In genomic region chr9:56056147-56056546, GRCm38 (mm10) we compare ENCODE assay signal across 50 mouse cellular contexts. TPM values are rescaled to one million over a fixed set of nuclear protein-coding genes. Genes with fewer than 3 reads are reported as not detected.
"Had no signal": no experiment of that assay in that cellular context is flagged by ENCODE, and none has a peak within 500 bp of the region (broad histone marks: within the 10 kb centered on the region; RNA-seq: fewer than 3 reads in every experiment).

No protein-coding gene starts in this region.

- ATAC-seq: hindbrain, embryonic 16.5 days; hindbrain, postnatal 0 days; inflammation-experienced regulatory T-cells, adult 6 months; intestine, embryonic 15.5 days; intestine, embryonic 16.5 days; intestine, postnatal 0 days had no signal

- H3K4me1 ChIP-seq: heart, embryonic 10.5 days; hindbrain, embryonic 10.5 days; hindbrain, embryonic 12.5 days; hindbrain, embryonic 13.5 days; hindbrain, embryonic 15.5 days; intestine, embryonic 15.5 days; kidney, embryonic 15.5 days had no signal

- H3K27ac ChIP-seq: heart, adult 2 months; heart, embryonic 10.5 days; heart, embryonic 13.5 days; heart, embryonic 15.5 days; hindbrain, embryonic 10.5 days; hindbrain, embryonic 12.5 days; hindbrain, embryonic 13.5 days; hindbrain, embryonic 14.5 days; hindbrain, embryonic 15.5 days; hindbrain, postnatal 0 days; intestine, embryonic 15.5 days; kidney, embryonic 15.5 days; kidney, postnatal 0 days; layer of hippocampus, adult 2 months; left cerebral cortex, adult 2 months had no signal

- H3K27me3 ChIP-seq: heart, embryonic 13.5 days; heart, embryonic 15.5 days; hindbrain, embryonic 12.5 days; hindbrain, embryonic 13.5 days; hindbrain, embryonic 15.5 days; intestine, embryonic 15.5 days; kidney, embryonic 15.5 days had no signal

- H3K4me2 ChIP-seq: heart, embryonic 11.5 days; heart, embryonic 13.5 days; heart, embryonic 15.5 days; hindbrain, embryonic 12.5 days; hindbrain, embryonic 13.5 days; hindbrain, embryonic 14.5 days; hindbrain, embryonic 15.5 days; intestine, embryonic 15.5 days; kidney, embryonic 15.5 days had no signal

- H3K4me3 ChIP-seq: heart, adult 2 months; heart, embryonic 10.5 days; heart, embryonic 13.5 days; heart, embryonic 15.5 days; hindbrain, embryonic 10.5 days; hindbrain, embryonic 12.5 days; hindbrain, embryonic 13.5 days; hindbrain, embryonic 15.5 days; intestine, embryonic 15.5 days; kidney, embryonic 15.5 days; layer of hippocampus, adult 2 months; left cerebral cortex, adult 2 months had no signal

- DNase-seq: heart, adult 2 months; heart, postnatal 10 days; heart, postnatal 4 days; kidney, adult 11 months; kidney, adult 18-20 months; kidney, adult 2 months; kidney, adult 8-10 months; kidney, adult 9 months; kidney, postnatal 10 days; kidney, postnatal 14 days; kidney, postnatal 25 days; kidney, postnatal 36 days; kidney, postnatal 4 days; layer of hippocampus, adult 9-11 months; layer of hippocampus, postnatal 36 days had no signal

- H3K9ac ChIP-seq: heart, embryonic 13.5 days; heart, embryonic 15.5 days; hindbrain, embryonic 12.5 days; hindbrain, embryonic 13.5 days; hindbrain, embryonic 14.5 days; hindbrain, embryonic 15.5 days; intestine, embryonic 15.5 days; kidney, embryonic 15.5 days had no signal

- H3K36me3 ChIP-seq: intestine, embryonic 15.5 days had no signal

- H3K9me3 ChIP-seq: heart, embryonic 10.5 days; heart, embryonic 13.5 days; heart, embryonic 15.5 days; hindbrain, embryonic 10.5 days; hindbrain, embryonic 12.5 days; hindbrain, embryonic 13.5 days; hindbrain, embryonic 15.5 days; intestine, embryonic 15.5 days; kidney, embryonic 15.5 days had no signal

RNA-seq across cellular contexts. Expression of gene 4930563M21Rik, which starts 45.8 kb away (rescaled TPM):
- total RNA-seq: heart, adult 2 months; heart, adult 8-10 months; heart, postnatal 10 days; heart, postnatal 25 days; heart, postnatal 4 days; hematopoietic stem cell, adult 5-6 weeks; hindbrain, postnatal 0 days; layer of hippocampus, adult 18-20 months; layer of hippocampus, adult 2 months; layer of hippocampus, adult 8-10 months; layer of hippocampus, postnatal 10 days; layer of hippocampus, postnatal 14 days; layer of hippocampus, postnatal 25 days; layer of hippocampus, postnatal 36 days; left cerebral cortex, adult 18-20 months; left cerebral cortex, adult 2 months had no signal
- polyA plus RNA-seq: heart, adult 2 months; heart, embryonic 10.5 days; heart, embryonic 11.5 days; heart, embryonic 13.5 days; heart, embryonic 14.5 days; heart, embryonic 15.5 days; heart, embryonic 16.5 days; hindbrain, embryonic 10.5 days; hindbrain, embryonic 11.5 days; hindbrain, embryonic 12.5 days; hindbrain, embryonic 13.5 days; hindbrain, embryonic 14.5 days; hindbrain, embryonic 15.5 days; hindbrain, embryonic 16.5 days; hindbrain, postnatal 0 days; inflammation-experienced regulatory T-cells, adult 6 months; intestine, embryonic 14.5 days; intestine, embryonic 15.5 days; intestine, embryonic 16.5 days; intestine, postnatal 0 days; kidney, adult 2 months; kidney, embryonic 14.5 days; kidney, embryonic 15.5 days; kidney, embryonic 16.5 days; kidney, postnatal 0 days; large intestine, adult 2 months had no signal
